Mouse (Mus musculus): ENCODE measurements around the gene Atp13a3.
"Not testable (repeated sequence)": the region's sequence is repeated elsewhere in the genome, so short reads cannot be mapped to it uniquely, and the experiment has no call there.

Atp13a3 gene

GRCm38 (mm10) chr16:30405925-30406670 is at the start of gene Atp13a3:
TSS of gene Atp13a3 (minus strand) at chr16:30405975.
- DNase-seq: no peak

DNA sequence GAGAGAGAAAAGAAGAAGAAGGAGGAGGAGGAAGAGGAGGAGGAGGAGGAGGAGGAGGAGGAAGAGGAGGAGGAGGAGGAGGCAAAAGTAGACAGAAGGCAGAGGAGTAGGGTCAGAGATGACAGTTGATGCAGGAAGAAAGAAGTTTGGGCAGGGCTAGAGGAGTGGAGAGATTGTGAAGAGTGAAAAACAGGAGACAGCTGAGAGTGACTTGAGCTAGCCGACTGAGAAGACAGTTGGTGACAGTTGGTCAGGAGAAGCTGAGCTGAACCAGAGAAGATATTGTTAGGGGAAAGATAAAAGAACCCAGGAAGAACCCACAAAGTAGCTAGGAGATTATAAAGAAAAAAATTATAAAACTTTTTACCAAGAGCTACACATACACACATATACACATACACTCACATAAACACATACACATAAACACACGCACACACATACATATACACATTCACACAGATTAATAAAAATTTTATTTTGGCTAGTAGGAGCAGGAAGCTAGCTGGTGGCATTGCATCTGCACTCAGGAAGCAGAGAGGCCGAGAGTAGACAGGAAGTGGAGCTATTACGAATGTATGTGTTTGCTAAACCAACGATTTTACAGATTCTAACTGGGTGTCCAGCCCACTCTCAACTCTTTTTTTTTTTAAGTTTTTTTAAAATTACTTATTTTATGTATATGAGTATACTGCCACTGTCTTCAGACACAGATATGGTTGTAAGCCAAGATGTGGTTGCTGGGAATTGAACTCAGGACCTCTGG is 47.6 kb upstream of the Atp13a3 start:
- DNase-seq: no peak

GRCm38 (mm10) chr16:30451174-30451573 is 45.4 kb upstream of the Atp13a3 start:
- DNase-seq: not testable (repeated sequence)

DNA sequence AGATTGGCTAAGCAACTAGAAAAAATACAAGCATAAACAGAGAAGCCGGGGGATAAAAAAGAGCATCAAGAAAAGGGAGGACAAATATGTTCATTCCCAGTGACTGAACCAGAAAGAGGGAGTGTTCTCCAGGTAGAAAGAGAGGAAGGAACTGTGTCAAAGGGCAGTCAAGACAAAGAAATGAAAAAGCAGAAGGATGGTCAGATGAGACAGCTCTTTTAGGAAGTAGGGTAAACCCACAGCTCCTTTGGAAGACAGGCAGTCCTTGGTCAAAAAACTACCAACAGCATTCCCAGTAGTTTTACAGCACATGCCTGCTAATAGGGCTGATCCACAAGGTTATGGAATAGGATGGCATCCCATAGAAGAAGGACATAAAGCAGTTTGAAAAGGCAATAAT is 43.2 kb upstream of the Atp13a3 start:
- DNase-seq: no peak

DNA sequence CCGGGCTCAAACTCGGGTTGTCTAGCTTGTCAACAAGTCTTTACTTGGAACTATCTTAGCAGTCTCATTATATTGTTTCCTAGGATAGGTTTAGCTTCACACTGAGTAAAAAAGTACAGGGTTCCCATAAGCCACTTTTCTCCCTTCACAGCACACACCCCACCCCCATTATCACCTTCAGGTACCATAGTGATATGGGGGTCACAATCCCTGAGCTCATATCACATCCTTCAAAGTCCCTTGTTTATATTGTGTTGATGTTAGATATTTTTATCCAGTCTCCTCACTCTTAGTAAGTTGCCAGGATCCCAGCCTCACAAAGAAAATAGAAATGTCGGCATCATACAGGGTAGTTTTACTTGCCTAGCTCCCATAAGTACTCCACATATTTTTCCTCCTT is 42.4 kb upstream of the Atp13a3 start:
- DNase-seq: no peak

- DNase-seq: no peak
These were observed 41.9 kb upstream of the Atp13a3 start for GRCm38 (mm10) chr16:30447642-30448041.

DNA sequence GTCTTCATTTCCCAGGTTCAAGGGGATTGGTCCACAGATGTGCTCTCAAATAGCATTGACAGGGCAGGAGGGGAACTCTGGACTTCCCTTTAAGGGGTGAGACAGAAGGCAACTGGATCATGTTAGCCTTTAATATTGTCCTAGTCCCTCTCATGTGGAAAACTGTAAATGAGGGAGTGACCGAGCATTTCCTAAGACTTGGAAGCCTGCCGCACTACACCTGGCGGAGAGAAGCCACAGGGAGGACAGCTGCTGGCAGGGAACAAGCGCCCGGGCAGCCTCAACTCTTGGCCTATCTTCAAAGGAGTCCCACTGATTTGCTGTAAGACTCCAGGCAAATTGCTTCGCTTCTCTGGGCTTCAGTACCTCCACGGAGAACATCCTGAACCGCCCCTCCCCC is 37.6 kb upstream of the Atp13a3 start:
- peak; percentile 38 for DNase-seq

- no peak for DNase-seq
These were observed 36.7 kb upstream of the Atp13a3 start for GRCm38 (mm10) chr16:30442451-30442850.

DNA sequence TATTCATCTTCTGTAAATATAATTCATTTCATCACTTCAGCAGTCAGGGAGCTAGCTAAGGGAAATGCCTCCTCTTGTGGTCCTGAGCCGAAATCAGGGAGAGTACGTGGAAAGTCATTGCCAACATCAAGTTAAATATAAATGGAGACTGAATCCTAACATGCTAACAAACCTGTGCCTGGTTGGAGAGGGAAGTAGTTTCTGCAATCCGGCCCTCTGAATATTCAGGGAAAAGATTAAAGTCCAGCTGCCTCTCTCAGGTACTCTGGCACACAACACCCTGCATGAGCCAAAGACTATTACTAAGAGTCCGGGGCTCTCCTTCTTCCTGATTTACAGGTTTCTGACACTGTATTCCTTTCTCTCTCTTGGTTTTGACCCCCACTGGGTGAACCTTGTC is 35.6 kb upstream of the Atp13a3 start:
- peak; percentile 77 for DNase-seq

DNA sequence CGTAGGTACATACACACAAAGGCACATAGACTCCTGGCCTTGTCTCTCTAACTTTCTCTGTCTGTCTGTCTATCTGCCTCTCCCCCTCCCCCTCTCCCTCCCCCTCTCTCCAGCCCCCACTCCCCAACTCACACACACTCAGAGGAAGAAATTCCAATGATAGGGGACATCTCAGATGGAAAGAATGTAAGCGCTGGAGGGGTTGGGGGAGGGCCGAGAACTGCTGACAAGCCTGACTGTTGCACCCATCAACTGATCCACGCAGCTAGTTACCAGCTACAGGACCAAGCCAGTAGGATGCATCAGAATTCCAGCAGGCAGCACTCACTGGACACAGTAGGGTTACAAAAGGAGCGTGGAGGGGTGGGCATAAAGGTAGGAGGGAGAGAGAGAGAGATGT is 34.1 kb upstream of the Atp13a3 start:
- DNase-seq: no peak

- no peak for DNase-seq
These were observed 33.6 kb upstream of the Atp13a3 start for GRCm38 (mm10) chr16:30439411-30439810.

GRCm38 (mm10) chr16:30436276-30436675 is 30.5 kb upstream of the Atp13a3 start:
- DNase-seq: no peak

DNA sequence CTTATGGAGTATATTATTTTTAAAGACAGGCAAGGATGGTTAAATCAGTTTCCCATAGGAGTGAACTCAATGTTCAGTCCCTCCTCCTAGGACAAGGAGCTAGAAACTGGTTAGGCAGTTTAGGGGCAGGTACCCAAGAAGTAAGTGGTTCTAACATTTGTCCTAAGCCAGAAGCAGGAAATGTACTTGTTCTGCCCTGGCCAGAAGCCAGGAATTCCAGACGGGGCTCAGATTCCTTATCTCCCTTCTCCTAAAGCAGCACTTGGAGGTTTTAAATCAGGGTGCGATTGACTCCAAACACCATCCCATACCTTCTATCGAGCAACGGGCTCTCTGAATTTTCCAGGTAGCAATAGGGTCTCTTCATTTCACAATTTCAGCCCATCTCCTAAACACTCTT is 29.6 kb upstream of the Atp13a3 start:
- no peak for DNase-seq

- no peak for DNase-seq
These were observed 27.4 kb upstream of the Atp13a3 start for GRCm38 (mm10) chr16:30433148-30433547.

DNA sequence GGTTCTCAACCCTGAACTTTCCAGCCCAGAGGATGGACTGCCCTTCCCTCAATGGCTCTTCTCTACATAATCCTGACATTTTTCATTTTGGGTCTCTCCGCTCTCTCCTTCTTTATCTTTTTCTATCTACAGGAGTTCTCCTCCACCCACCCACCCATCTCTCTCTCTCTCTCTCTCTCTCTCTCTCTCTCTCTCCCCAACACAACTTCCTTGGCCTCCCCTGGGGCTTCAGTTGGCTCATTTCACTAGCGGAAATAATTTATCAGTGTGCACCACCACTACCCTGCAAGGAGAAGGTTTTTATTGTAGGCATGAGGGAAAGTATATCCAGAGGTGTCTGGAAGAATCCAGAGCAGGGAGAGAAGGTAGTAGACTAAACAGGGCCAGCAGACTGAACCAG is 26.3 kb upstream of the Atp13a3 start:
- DNase-seq: no peak

DNA sequence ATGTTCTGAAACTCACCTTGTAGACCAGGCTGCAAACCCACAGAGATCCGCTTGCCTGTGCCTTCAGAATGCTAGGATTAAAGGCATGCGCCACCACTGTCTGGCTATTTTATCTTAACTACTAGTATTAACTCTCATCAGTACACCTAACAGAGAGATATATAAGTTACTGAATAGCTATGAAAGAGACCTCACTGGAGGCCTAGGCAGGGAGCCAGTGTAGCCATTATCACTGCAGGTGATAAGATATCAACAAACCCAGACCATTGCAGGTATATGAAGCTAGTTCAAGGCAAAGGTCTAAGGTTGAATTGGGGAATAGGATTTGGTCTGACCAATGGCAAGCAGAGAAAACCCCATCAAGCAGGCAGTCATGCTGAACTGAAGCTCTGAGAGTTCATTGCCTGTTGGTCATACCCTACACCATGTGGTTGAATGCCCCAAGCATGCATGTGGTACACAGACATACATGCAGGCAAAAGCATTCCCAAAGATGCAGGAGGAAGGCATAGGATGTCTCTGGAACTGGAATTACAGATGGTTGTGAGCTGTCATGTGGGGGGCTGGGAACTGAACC is 24.8 kb upstream of the Atp13a3 start:
- no peak for DNase-seq

GRCm38 (mm10) chr16:30428753-30429260 is 23.0 kb upstream of the Atp13a3 start:
- no peak for DNase-seq

- no peak for DNase-seq
These were observed 21.7 kb upstream of the Atp13a3 start for GRCm38 (mm10) chr16:30427466-30427865.

DNA sequence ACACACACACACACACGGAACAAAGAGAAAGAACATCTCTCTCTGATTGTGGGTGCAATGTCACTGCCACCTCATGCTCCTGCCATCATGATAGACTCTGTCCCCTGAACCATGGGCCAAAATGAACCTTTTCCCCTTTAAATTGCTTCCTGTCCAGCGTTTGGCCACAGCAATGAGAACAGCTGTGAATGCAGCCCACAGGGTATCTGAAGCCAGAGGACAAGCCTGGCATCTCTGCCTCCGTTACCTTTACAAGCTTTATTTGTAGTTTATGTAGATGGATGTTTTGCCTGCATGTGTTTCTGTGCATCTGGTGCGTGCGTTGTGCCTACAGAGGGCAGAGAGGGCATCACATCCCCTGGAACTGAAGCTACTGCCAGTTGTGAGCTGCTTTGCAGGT is 21.2 kb upstream of the Atp13a3 start:
- DNase-seq: no peak

- no peak for DNase-seq
These were observed 20.2 kb upstream of the Atp13a3 start for GRCm38 (mm10) chr16:30425980-30426379.

DNA sequence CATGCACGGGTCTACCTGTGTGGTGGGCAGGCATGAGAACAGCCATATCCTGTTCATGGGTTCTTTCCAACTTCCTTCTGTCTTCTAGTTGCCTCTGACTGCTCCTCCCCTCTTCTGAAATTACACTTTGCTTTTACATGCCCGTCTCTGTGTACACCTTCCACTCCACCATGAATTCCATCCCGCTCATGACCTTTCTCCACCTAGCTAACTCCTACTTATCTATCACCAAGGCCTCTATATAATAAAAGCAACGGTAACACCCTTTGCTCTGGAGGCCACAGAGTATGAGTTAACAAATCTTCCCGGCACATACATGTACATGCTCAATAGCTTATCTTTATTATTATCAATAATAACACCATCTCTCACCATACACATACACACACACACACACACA is 18.3 kb upstream of the Atp13a3 start:
- DNase-seq: no peak

- DNase-seq: no peak
These were observed 10.9 kb upstream of the Atp13a3 start for GRCm38 (mm10) chr16:30416707-30417106.

DNA sequence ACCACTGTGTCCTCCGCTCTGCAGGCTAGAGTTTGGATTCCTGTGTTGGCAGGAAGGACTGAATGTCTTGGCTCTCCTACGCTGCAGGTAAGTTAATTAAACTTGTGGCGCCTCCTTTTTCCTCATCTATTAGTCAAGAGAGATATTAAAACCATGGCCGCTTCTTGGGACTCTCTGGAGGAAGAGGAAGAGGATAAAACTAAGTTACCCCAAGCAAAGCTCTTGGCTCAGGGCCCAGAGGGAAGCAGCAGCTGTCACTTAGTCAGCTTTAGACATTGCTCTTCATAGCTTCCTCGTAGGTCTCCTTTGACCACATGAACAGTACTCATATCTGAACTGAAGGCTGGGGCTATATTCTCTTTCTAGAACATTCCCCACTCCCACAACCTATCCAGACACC is 10.5 kb upstream of the Atp13a3 start:
- peak; percentile 9 for DNase-seq

DNA sequence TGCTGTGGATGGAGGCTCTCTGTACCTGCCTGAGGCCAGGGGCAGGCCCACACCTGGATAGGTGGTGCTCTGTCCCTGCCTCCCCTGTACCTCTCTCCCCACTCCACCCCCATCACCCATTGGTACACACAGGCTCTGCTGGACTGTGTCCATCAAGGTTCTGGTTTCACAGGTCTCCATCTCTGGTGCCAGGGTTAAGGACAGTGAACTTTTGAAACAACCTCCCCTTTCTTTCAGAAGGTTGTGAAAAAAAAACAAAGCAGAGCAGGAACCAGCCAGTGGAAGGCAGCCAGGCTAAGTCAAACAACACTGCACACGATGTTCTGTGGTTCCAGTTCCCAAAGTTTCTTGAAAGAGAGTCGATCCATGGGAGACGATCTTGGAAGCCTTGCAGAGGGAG is 6.9 kb upstream of the Atp13a3 start:
- DNase-seq: peak; percentile 19

All from kidney, adult 11 months (tissue).